Mouse (Mus musculus) thymus, postnatal 25 days (tissue): ENCODE measurements around the gene Cfap161.

Source experiments
- DNase-seq: peaks from one replicate; pipeline ENCODE4 v3.0.0; 2022

The Cfap161 gene

DNA sequence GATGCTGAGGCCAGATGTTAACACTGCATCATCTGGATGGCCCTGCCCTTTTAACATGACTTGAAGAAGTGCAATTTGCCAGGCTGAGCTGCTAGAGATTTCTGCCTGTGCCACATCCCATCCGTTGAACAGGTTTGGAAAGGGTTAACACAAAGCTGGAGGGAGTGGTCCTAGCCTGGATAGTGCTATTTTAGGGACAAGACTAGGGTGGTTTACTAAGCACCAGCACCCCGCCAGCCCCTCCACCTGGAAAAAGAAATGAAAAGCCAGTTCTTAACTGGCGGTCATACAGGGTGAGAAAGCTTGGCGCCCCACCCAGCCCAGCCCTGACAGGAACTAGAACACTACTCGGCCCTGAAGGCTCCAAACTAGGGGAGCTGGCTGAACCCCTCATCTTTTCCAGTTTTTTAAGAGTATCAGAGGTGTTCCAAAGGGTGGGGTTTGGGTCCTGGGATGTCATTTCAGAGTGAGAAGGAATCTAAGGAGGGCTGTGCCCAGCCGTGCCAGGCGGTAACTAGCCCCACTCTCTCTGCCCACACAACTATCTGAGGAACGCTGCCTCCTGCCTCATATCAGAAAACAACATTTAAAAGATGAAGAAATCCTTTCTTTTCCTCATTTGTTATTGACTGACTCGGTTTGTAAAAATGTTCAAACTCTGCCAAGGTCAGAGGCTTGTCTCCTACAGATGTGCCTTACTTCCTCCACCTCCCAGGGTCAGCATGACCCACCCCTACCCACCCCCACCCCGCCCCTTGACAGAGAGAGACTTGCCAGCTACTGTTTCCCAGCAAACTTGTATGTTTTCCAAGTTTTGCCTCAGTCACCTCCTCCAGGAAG, 55.8 kb downstream of the Cfap161 start:
- DNase-seq: no peak

DNA sequence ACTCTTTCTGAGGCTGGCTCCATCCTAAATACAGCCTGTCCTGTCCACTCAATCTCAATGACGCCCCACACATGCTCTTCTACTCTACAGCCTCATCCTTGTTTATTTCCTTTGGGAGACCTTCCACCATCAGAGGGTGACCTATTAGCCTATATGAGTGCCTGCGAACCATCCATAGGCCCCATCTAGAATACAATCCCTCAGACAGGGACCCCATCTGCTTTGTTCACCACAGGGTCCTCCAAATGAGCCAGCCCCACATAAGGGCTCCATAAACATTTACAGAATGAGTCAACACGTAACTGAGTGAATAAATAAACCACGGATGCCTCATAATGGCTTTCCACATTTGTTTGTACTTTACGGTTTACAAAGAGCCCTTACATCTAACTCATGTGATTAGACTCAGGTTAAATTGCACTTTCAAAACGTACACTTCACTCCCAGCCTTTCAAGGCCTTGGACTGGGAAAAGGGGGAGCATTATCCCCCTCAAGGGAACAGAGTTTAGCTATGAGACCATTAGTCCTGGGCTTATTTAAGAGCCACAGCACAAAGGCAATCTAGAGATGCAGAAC, 56.7 kb downstream of the Cfap161 start:
- DNase-seq: no peak

DNA sequence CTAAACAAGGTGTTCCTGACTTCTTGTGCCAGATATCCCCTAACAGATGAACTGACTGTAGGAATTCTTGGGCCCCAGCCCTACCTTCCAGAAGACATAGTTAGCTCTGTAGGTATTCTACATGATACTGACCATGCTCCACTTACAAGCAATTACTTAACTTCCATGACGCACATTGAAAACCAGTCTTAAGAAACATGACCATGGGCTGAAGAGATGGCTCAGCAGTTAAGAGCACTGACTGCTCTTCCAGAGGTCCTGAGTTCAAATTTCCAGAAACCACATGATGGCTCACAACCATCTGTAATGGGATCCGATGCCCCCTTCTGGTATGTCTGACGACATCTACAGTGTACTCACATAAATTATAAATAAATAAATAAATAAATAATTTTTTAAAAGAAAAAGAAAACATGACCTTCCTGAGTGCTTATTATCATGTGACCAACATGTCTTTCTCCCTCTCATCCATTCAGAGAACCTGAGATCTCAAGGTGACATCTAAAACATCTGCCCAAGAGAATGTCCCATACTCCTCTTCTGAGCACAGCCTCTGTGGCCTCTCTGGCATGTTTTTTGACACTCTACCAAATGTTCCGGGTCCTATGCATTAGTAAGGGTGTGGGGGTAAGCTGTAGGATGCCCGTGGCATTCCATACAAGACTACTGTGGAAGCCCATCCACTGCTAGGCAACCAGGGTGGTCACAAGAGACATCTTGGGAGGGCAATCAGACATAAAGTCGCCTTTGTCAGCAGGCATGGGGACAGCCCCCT, 58.2 kb downstream of the Cfap161 start:
- DNase-seq: no peak

DNA sequence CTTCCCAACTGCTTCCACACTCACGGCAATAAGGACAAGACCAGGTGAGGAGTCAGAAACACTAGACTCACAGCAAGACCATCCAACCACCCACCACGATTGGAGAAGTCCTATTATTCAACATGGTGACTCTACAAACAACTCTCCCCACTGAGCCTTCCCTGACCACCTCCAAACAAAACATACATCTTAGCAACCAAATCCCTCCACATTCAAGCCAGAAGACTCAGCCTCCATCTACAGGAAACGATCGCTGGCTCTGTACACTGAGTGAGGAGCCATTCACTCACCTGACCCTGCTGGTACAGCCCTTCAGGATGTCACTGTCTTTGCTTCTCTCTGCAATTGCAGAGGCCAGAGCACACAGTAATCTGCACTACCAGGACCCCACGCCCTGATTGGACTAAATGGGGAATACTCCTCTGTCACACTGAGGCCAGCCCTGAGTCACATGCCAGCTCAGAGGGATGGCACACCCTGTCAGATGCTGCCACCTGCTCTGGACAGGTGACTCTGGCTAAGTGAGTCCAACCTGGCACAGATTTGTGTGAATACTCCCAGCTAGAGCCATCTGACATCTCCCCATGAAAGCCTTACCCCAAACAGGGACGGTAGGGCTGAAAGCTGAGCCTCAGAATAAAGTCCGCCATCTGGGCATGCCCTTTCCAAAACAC, 59.4 kb downstream of the Cfap161 start:
- no peak for DNase-seq

DNA sequence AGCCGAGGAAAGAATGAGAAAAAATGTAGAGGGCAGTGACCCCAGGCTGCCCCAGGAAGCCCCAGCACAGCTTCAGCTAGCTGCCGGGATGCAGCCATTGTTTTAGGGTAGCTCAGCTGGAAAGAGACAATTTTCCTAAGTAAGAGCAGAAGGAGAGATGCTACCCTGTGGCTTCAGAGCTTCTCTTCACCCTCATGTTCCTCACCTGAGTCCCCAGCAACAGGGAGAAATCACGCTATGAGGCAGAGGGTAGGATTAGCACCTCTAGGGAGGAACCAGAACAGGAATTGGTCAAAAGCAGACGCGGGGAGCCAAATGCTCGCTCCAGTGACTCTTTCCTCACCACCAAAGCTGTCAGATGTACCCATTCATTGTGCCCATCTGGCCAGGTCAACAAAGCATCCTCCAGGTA, 60.0 kb downstream of the Cfap161 start:
- no peak for DNase-seq

DNA sequence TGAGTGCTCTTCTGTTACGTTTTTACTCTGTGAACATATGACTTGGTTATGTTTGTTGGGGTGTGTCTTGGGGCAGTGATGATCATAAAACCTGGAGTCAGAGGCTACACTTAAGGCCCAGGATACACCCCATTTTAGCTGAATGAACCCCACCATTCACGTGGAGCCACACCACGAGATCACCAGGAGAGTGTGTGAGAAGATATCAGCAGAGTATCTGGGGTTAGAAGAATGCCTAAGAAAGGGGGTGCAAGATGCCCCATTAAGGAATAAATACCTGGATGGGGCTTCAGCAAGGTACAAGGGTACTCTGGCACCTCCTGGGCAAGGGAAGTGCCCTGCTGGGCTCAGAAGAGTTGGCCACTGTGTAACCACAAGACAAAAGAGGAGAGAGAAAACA, 60.4 kb downstream of the Cfap161 start:
- no peak for DNase-seq

DNA sequence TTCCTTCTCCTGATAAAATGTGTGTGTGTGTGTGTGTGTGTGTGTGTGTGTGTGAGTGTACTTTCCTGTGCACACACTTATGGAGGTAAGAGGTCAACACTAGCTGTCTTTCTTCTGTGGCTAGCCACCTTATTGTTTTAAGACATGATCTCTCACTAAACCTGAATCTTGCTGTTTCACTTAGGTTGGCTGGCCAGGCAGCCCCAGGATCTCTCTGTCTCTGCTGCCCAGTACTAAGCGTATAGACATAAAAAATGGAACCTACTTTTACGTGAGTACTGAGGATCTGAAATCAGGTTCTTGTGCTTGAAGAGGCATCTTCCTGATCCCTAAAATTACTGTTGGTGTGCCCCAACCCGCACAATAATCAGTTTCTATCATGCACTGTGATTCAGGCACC, 61.9 kb downstream of the Cfap161 start:
- no peak for DNase-seq

DNA sequence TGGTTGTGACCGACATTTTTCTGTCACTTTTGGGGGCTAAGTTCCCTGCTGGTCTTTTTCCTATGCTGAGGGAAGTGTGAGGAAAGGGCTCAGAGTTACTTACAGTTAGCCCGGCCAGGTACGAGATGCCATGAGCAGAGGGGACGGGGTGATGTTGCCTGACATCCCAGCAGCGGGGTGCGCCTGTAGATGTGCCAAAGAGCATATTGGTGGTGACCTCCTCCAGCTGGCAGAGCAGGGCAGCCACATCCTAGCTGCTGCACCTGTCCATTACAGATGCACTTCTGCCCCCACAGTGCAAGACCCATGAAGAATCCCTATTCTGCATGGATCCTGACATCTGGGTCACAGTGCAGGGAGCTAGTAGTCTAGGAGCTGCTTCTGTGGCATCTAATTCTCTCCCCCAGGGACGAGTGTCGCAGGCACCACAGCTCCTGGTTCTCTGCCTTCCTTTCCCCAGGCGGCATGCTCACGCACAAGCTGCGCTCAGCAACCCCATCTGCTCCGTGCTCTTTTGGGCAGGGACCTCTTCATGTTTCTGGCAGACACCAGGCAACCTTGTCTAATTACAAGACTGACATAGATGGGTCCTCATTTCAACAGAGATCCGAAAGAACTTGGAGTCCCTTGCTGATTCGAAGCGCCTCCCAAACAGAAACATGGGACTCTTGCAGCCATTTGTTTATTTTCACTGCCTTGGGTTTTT, 62.6 kb downstream of the Cfap161 start:
- no peak for DNase-seq

DNA sequence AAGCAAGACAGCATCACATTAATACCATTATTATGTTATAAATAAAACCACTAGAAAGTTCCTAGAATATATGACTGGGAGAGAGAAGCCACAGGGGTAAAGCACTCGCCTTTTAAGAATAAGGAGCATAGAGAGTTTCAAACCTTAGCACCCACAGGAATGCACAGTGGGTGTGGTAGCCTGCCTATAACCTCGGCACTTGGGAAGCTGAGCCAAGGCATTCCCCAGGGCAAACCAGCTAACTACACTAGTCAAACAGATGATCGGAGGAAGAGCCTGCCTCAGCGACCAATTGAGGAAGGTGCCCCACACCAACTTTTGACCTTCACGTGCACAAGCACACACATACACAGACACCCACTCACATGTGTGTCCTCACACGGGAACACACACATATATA, 63.4 kb downstream of the Cfap161 start:
- no peak for DNase-seq

DNA sequence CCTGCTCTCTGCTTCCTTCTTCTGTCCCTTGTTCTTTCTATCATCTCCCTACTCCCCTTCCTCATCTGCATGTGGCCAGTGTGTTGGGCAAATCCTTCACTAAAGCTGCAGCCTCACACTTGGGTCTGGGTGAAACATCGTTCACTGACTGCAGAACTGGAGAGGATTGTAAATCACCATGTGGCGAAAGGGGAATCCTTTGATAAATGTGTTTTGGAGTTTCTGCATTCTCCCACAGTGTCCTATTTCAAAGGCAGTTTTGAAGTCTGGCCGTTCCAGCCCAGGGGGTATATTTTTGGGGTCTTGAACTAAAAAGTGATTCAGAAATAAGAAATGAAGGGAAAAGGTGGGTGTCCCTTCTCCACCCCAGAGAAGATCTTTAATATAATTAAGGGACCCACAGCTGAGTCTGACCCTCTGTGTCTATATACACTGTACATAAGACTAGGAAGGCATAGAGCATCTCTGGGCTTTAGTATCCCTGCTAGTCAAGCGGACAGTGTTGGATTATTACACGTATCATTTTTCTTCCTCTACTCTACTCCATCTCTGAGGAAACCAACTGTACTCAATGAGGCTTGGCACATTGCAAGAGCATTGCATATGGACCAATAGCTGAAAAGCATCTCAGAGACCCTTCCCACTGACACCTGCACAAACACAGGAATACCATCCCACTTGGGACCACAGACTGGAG, 67.6 kb downstream of the Cfap161 start:
- DNase-seq: no peak

DNA sequence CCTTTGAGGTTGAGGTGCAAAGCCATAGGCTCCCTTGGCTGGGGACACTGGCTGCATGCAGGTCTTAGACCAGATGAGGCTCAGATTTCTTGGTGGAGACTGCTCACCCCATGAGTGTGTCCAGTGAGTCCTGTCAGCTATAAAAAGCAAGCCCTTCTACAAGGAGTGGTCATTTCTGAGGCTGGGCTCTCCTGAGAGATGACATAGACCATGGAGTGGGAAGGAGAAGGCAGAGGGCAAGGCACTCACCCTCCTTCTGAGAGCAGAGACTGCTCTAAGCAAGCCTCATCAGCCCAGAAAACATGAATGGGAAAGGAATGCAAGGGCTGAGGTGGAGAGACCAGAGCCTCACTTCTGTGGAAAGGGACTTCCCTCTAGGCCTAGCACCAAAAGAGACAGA, 68.9 kb downstream of the Cfap161 start:
- no peak for DNase-seq

DNA sequence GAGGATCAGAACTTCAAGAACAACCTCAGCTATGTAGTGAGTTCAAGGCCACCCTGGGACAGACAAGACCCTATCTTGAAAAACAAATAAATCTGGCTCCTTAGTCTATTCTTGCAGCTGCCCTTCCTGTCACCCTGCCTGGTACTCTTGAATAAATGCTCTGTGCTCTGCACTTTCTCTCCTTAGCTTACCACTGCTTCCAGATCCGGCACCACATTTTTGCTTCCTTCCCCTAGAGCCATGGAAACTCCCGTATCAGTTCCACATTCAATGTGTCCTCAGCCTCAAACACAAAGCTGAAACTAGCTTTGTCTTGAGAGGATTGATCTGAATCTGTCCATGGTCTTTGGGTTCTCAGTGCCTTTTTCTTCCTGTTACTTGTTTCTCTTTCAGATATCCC, 70.1 kb downstream of the Cfap161 start:
- DNase-seq: no peak
